7 mouse cellular contexts compared by ENCODE assay signal in genomic region chr5:33781964-33782344, GRCm38 (mm10). TPM values are rescaled to one million over a fixed set of nuclear protein-coding genes. Genes with fewer than 3 reads are reported as not detected.
DNase-seq lines count a peak whose midpoint lies in the region; ATAC-seq lines count a peak whose summit lies in the region.

No protein-coding gene starts in this region.

- H3K36me3 ChIP-seq in lung, embryonic 15.5 days, result peaks cover 10% of the 10 kb centered on the region
- peaks cover 17% of the 10 kb centered on the region for H3K36me3 ChIP-seq in embryonic facial prominence, embryonic 10.5 days (replicated peaks)
- peaks cover 11% of the 10 kb centered on the region for H3K36me3 ChIP-seq in hindbrain, embryonic 12.5 days
- H3K36me3 ChIP-seq in midbrain, embryonic 11.5 days (ENCODE audit: control insufficient read depth, insufficient read depth, low read length), result peaks cover 2% of the 10 kb centered on the region; the same call in 1 of the 2 replicates

- peaks cover 15% of the 10 kb centered on the region for H3K4me1 ChIP-seq in lung, embryonic 15.5 days
- H3K4me1 ChIP-seq in embryonic facial prominence, embryonic 10.5 days, result peaks cover 32% of the 10 kb centered on the region
- peaks cover 20% of the 10 kb centered on the region for H3K4me1 ChIP-seq in hindbrain, embryonic 12.5 days
- H3K4me1 ChIP-seq in midbrain, embryonic 11.5 days (ENCODE audit: control insufficient read depth, insufficient read depth, low read length), result peaks cover 11% of the 10 kb centered on the region

- H3K4me2 ChIP-seq in lung, embryonic 15.5 days, result peak overlapping the region; percentile 76
- H3K4me2 ChIP-seq in hindbrain, embryonic 12.5 days (replicated peaks), result peak overlapping the region; percentile 87
- peak overlapping the region; percentile 86 for H3K4me2 ChIP-seq in midbrain, embryonic 11.5 days

- 3% methylated on average over 11 of the region's 11 CpGs for WGBS in lung, embryonic 15.5 days
- WGBS in embryonic facial prominence, embryonic 10.5 days, result 7% methylated on average over 11 of the region's 11 CpGs
- 5% methylated on average over 11 of the region's 11 CpGs for WGBS in hindbrain, embryonic 12.5 days
- WGBS in midbrain, embryonic 11.5 days, result 4% methylated on average over 11 of the region's 11 CpGs

- peak overlapping the region; percentile 77 for H3K4me3 ChIP-seq in lung, embryonic 15.5 days
- H3K4me3 ChIP-seq in embryonic facial prominence, embryonic 10.5 days, result peak overlapping the region; percentile 92
- H3K4me3 ChIP-seq in hindbrain, embryonic 12.5 days, result peak overlapping the region; percentile 79
- peak overlapping the region; percentile 89 for H3K4me3 ChIP-seq in midbrain, embryonic 11.5 days (ENCODE audit: low read depth, low read length)

- no peaks in the 10 kb centered on the region for H3K27me3 ChIP-seq in lung, embryonic 15.5 days
- H3K27me3 ChIP-seq in embryonic facial prominence, embryonic 10.5 days (replicated peaks; ENCODE audit: low read depth, poor library complexity, severe bottlenecking), result no peaks in the 10 kb centered on the region
- no peaks in the 10 kb centered on the region for H3K27me3 ChIP-seq in hindbrain, embryonic 12.5 days
- H3K27me3 ChIP-seq in midbrain, embryonic 11.5 days (ENCODE audit: control insufficient read depth, insufficient read depth, low read length), result no peaks in the 10 kb centered on the region

- H3K9me3 ChIP-seq in lung, embryonic 15.5 days, result no peaks in the 10 kb centered on the region
- no peaks in the 10 kb centered on the region for H3K9me3 ChIP-seq in embryonic facial prominence, embryonic 10.5 days
- H3K9me3 ChIP-seq in hindbrain, embryonic 12.5 days (replicated peaks), result no peaks in the 10 kb centered on the region
- no peaks in the 10 kb centered on the region for H3K9me3 ChIP-seq in midbrain, embryonic 11.5 days (ENCODE audit: control insufficient read depth, low read length)

- H3K27ac ChIP-seq in lung, embryonic 15.5 days, result peak overlapping the region; percentile 81
- H3K27ac ChIP-seq in embryonic facial prominence, embryonic 10.5 days (replicated peaks), result peak overlapping the region; percentile 94
- H3K27ac ChIP-seq in hindbrain, embryonic 12.5 days, result peak overlapping the region; percentile 88
- peak overlapping the region; percentile 80; the same call in 1 of the 2 replicates for H3K27ac ChIP-seq in midbrain, embryonic 11.5 days (ENCODE audit: low read depth, low read length)

- no peak for DNase-seq in lung, postnatal 36 days
- DNase-seq in embryonic facial prominence, embryonic 10.5 days (ENCODE audit: low spot score), result no peak
- no peak for DNase-seq in midbrain, embryonic 11.5 days (ENCODE audit: low spot score, missing footprints)
- no peak for DNase-seq in cerebellum, postnatal 4 days (ENCODE audit: low spot score in 2 of 2)
- DNase-seq in spleen, postnatal 4 days (ENCODE audit: low spot score in 2 of 2), result no peak

- ATAC-seq in lung, embryonic 15.5 days (ENCODE audit: borderline replicate concordance, extremely low read depth, low FRiP score, low TSS enrichment), result no peak
- peak; percentile 7; the same call in 1 of the 2 replicates for ATAC-seq in hindbrain, embryonic 12.5 days (ENCODE audit: low FRiP score)
- peak; percentile 3; the same call in 1 of the 2 replicates for ATAC-seq in midbrain, embryonic 11.5 days (ENCODE audit: low FRiP score)

- H3K9ac ChIP-seq in lung, embryonic 15.5 days, result peak overlapping the region; percentile 71
- H3K9ac ChIP-seq in hindbrain, embryonic 12.5 days, result peak overlapping the region; percentile 69
- H3K9ac ChIP-seq in midbrain, embryonic 11.5 days (ENCODE audit: low read length), result peak overlapping the region; percentile 89

RNA-seq across cellular contexts. Expression of gene Letm1, which starts 0.7 kb away (rescaled TPM):
- polyA plus RNA-seq in lung, embryonic 15.5 days (2015; fragmentation: Nextera tagmentation; extraction: Ambion mirVana), result 46.4 and 47.1 TPM in 2 replicates
- polyA plus RNA-seq in embryonic facial prominence, embryonic 10.5 days (2016; fragmentation: Nextera tagmentation; extraction: Ambion mirVana), result 56.3 and 59.8 TPM in 2 replicates
- 57.3 and 58.0 TPM in 2 replicates for polyA plus RNA-seq in hindbrain, embryonic 12.5 days (2016; fragmentation: Nextera tagmentation; extraction: Ambion mirVana)
- polyA plus RNA-seq in midbrain, embryonic 11.5 days (2014; fragmentation: Nextera tagmentation; extraction: Ambion mirVana), result 38.0 and 49.3 TPM in 2 replicates

RNA-seq across cellular contexts. Expression of gene Nsd2, which starts 38.6 kb away (rescaled TPM):
- 51.0 and 55.5 TPM in 2 replicates for polyA plus RNA-seq in lung, embryonic 15.5 days (2015; fragmentation: Nextera tagmentation; extraction: Ambion mirVana)
- polyA plus RNA-seq in embryonic facial prominence, embryonic 10.5 days (2016; fragmentation: Nextera tagmentation; extraction: Ambion mirVana), result 77.2 and 91.2 TPM in 2 replicates
- 98.9 and 104 TPM in 2 replicates for polyA plus RNA-seq in hindbrain, embryonic 12.5 days (2016; fragmentation: Nextera tagmentation; extraction: Ambion mirVana)
- polyA plus RNA-seq in midbrain, embryonic 11.5 days (2014; fragmentation: Nextera tagmentation; extraction: Ambion mirVana), result 115 and 117 TPM in 2 replicates
